Mouse (Mus musculus): ENCODE data around the gene Polr2l.

- TF ChIP-seq CTCF (IDR thresholded peaks at IDR 0.05; ENCODE audit: low read depth) (no peak), EP300 (IDR thresholded peaks at IDR 0.05; ENCODE audit: low read depth) (no peak)
Measured at GRCm38 (mm10) chr7:141483114-141483653, 8.3 kb upstream of the Polr2l start.
